Mouse (Mus musculus) liver, embryonic 14.5 days (tissue): ENCODE measurements around the gene Sh3pxd2a.

Experiments
- CTCF ChIP-seq: IDR thresholded peaks from 2 replicates; pipeline ENCODE4 v1.5.1; 2016; ENCODE audit warnings: antibody characterized with exemption, low read depth, control low read depth
- EP300 ChIP-seq: IDR thresholded peaks from 2 replicates; pipeline ENCODE4 v1.6.1; 2016; ENCODE audit warnings: antibody characterized with exemption, low read depth

DNA sequence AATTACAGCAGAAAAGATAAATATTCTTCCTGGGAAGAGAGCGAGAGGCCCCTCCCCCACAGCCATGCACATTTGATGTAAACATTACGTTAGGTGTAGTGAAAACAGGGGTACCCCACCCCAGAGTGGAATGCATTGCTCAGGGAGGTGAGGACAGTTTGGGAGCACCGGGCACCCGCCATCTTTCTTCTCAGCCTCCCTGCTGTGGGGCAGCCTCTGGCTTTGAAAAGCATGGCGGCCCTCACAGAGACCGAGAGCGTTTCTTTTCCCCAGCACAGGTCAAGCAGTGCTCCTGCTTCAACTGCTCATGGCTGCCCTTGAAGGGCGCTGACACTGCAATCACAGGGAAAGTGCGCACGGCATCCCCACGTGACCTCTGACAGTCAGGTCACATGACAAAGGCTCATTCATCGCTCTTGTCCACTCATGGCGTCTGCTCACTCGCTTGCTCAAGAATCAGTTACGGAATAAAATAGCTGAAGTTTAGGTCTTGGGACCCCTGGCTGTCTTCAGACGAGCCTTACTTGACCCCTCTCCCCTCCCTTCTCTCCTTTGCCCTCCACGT is 177.2 kb downstream of the Sh3pxd2a start:
- no peak for TF ChIP-seq CTCF
- no peak for TF ChIP-seq EP300
